Mouse (Mus musculus) retina, postnatal 7 days (tissue): Measurements from ENCODE around the gene Rnf222.

Source experiments
- DNase-seq: peaks from one replicate; pipeline ENCODE4 v3.0.0-alpha.2; 2012; ENCODE audit warnings: low read depth, low spot score

Rnf222 gene

GRCm38 (mm10) chr11:68888253-68888652 is at the start of gene Rnf222:
TSS of gene Rnf222 (plus strand) at chr11:68888553.
- no peak for DNase-seq

- DNase-seq, result no peak
Measured at GRCm38 (mm10) chr11:68839606-68840005, 48.7 kb upstream of the Rnf222 start.

- no peak for DNase-seq
Measured at GRCm38 (mm10) chr11:68850862-68851261, 37.5 kb upstream of the Rnf222 start.

GRCm38 (mm10) chr11:68851644-68852485 is 36.5 kb upstream of the Rnf222 start:
- no peak for DNase-seq

GRCm38 (mm10) chr11:68852486-68852901 is 35.9 kb upstream of the Rnf222 start:
- DNase-seq, result peak; percentile 33

GRCm38 (mm10) chr11:68852932-68853409 is 35.4 kb upstream of the Rnf222 start:
- peak; percentile 99 for DNase-seq

GRCm38 (mm10) chr11:68853611-68854401 is 34.5 kb upstream of the Rnf222 start:
- DNase-seq, result no peak

- no peak for DNase-seq
Measured at GRCm38 (mm10) chr11:68854621-68855020, 33.7 kb upstream of the Rnf222 start.

GRCm38 (mm10) chr11:68857329-68857728 is 31.0 kb upstream of the Rnf222 start:
- no peak for DNase-seq

GRCm38 (mm10) chr11:68859943-68860593 is 28.3 kb upstream of the Rnf222 start:
- no peak for DNase-seq

GRCm38 (mm10) chr11:68862260-68862659 is 26.1 kb upstream of the Rnf222 start:
- DNase-seq, result no peak

GRCm38 (mm10) chr11:68863631-68864091 is 24.7 kb upstream of the Rnf222 start:
- no peak for DNase-seq

- DNase-seq, result no peak
Measured at GRCm38 (mm10) chr11:68864544-68865189, 23.7 kb upstream of the Rnf222 start.

- DNase-seq, result no peak
Measured at GRCm38 (mm10) chr11:68871277-68871676, 17.1 kb upstream of the Rnf222 start.

- no peak for DNase-seq
Measured at GRCm38 (mm10) chr11:68871748-68872147, 16.6 kb upstream of the Rnf222 start, which contains the start of gene Ndel1. TSS of gene Ndel1 (minus strand) at chr11:68871858.

- peak; percentile 76 for DNase-seq
Measured at GRCm38 (mm10) chr11:68874841-68875240, 13.5 kb upstream of the Rnf222 start.

- no peak for DNase-seq
Measured at GRCm38 (mm10) chr11:68878811-68879210, 9.5 kb upstream of the Rnf222 start.

- DNase-seq, result no peak
Measured at GRCm38 (mm10) chr11:68882107-68882506, 6.2 kb upstream of the Rnf222 start.

GRCm38 (mm10) chr11:68883843-68884242 is 4.5 kb upstream of the Rnf222 start:
- DNase-seq, result no peak

GRCm38 (mm10) chr11:68884368-68884767 is 4.0 kb upstream of the Rnf222 start:
- DNase-seq, result no peak

- DNase-seq, result no peak
Measured at GRCm38 (mm10) chr11:68886091-68886490, 2.3 kb upstream of the Rnf222 start.
